Mouse (Mus musculus) v-Abl transformed pro-B cells (cell line): ENCODE measurements around the gene Pes1.
"Not testable (repeated sequence)": the region's sequence is repeated elsewhere in the genome, so short reads cannot be mapped to it uniquely, and the experiment has no call there.

Source experiments
- in situ Hi-C, 2 experiments: fragments of 400-800 bp; cut with MboI; formaldehyde crosslinking; loops; one replicate each; pipeline ENCODE4 v1.15.1; 2025; ENCODE audit not compliant: unreplicated experiment in 2 of 2

Pes1 gene

DNA sequence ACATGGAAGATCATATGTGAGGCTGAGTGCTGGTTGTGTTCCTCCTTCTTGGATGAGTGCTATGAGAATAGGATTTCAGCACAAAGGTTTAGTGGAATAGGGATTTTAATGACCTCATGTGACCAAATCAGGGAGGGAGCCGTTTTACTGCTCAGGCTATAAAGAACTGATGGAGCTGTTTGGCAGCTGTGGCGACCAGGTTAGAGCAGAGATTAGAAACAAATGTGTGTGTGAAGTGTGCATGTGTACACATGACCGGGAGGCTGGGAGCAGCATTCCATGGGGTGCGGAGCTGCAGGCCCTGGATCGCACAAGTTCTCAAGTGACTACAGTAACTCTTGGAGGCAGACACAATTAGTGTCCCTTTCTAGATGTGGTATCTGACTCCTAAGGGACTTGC lies 35.8 kb downstream of the Pes1 start:
- in situ Hi-C loops = no loop called here

DNA sequence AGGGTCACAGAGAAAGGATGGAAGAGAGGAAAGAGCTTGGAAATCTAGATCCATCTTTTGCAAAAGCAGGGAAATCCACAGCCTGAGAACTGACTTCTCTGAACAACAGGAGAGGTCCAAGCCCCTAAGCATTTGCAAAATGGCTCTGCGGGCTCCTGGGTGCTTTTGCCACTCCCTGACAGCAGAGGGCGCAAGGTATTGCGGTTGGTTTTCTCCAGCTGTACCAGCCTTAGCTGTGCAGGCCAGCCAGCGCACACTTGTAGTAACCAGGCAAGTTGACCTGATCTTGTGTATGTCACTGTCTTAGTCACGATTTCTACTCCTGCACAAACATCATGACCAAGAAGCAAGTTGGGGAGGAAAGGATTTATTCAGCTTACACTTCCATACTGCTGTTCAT lies 37.8 kb downstream of the Pes1 start:
- in situ Hi-C loops = loop anchor here (5.0 kb wide), 3 partner anchors 76 to 216 kb away; partner anchors contain the start of gene Castor1 (in 1 of the 2)

DNA sequence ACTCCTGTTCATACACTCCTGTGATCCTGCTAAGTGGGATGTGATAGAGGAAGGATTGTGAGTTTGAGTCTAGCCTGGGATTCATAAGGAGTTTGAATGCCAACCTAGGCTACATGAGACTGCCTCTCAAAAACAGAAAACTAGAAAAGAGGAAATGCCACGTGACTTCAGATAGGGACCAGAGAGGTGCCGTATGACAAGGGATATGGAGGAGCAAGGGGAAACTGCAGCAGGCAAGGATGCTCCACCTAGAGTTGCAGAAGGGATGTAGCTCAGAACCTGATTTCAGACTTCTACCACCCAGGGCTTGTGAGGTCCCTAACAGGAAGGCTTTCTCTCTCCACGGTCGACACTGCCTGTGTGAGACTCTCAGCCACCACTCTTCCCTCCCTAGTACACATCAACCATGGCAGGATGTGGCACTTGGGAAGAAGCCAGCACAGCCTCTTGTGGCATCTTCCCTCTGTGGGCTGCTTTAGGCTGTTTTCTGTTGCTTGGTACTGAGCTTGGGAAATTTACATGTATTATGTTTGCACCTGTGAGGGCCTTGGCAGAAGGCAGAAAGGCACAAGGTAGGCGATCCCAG lies 41.5 kb downstream of the Pes1 start:
- in situ Hi-C loops = no loop called here

DNA sequence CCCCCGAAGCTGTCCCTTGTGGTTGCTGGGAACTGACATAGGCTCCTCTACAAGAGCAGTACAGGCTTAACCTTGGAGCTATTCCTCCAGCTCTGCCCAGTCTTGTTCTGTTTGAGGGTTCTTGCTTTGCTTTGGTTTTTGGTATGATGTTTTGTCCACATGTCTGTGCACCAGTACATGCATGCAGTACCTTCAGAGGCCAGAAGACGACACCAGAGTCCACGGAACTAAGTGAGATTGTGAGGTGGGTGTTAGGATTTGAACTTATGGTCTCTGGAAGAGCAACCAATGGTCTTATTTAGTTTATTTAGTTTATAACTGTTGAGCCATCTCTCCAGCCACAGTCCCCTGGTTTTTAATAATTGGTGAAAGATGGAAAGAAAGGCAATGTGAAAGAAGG lies 42.7 kb downstream of the Pes1 start:
- in situ Hi-C loops = no loop called here

DNA sequence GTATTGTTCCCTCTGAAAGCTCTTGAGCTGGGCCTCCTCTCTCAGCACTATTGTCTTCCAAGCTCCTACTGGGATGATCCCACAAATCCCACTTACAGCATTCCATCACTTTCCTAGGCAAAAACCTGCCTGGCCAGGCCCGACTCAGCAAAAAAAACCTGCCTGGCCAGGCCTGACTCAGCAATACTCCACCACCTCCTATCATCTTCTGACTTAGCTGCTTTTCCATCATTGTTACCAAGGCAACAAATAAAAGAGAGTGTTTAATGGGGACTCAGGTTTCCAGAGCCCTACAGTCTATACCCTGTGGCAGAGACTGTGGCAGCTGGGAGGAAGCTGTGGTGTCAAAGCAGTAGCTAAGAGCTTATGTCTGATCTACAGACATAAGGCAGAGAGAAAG lies 48.8 kb downstream of the Pes1 start:
- in situ Hi-C loops = no loop called here

DNA sequence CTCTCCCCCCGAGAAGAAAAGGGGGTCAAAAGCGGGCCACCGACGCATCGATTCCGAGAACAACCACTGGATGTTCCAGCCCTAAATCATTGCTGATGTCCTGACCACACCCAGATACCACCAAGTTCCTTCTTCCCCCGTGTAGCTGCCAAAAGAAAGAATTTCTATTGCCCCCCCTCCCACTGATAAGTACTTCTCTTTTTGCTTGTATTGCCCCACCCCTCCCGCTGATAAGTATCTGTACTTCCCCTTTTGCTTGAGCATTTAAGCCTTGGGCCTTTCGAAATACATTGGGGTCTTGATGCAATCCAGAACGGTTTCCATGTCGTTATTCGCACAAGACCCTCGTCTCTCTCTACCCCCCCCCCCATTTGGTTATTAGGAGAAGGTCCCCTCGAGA lies 52.0 kb downstream of the Pes1 start:
- in situ Hi-C loops = not testable (repeated sequence)

DNA sequence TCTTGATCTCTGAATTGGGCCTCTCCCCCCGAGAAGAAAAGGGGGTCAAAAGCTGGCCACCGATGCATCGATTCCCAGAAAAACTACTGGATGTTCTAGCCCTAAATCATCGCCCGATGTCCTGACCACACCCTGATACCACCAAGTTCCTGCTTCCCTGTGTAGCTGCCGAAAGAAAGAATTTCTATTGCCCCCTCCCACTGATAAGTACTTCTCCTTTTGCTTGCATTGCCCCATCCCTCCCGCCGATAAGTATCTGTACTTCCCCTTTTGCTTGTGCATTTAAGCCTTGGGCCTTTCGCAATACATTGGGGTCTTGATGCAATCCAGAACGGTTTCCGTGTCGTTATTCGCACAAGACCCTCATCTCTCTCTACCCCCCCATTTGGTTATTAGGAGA lies 58.3 kb downstream of the Pes1 start:
- in situ Hi-C loops = not testable (repeated sequence)

DNA sequence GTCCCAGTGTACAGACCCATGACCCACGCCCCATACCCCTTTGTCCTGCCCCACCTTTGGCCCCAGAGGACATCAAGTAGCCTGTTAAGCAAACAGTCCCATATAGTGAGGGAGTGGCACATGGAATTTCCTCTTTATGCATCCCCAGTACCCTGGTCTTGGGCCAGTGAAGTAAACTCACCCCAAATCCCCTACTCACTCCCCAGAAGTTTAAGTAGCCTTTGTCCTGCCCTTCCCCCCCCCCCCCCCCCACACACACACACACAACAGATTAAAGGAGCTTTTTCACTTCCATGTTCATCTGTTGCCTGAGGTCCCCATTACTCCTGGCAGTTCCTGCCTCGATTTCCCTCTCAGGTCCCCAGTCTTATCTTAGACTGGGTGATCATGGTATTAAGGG lies 59.5 kb downstream of the Pes1 start:
- in situ Hi-C loops = no loop called here

DNA sequence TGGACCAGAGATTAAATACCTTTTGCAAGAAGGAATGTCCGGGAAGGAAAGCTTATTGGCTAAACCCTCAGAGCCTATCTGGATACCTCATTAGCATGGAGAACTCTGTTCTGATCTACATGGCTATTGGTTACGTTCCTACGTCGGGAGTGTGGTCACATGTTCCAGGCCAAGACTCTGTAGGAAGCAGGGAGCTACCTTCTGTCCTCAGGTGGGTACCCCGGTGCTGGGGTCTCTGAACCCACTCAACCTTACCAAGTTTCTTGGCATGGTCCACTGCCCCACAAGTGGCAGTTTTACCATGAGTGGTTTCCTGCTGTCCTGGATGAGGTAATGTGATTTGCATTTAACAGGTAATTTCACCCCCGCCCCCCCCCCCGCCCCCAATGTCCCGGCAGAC lies 63.3 kb downstream of the Pes1 start:
- in situ Hi-C loops = no loop called here

DNA sequence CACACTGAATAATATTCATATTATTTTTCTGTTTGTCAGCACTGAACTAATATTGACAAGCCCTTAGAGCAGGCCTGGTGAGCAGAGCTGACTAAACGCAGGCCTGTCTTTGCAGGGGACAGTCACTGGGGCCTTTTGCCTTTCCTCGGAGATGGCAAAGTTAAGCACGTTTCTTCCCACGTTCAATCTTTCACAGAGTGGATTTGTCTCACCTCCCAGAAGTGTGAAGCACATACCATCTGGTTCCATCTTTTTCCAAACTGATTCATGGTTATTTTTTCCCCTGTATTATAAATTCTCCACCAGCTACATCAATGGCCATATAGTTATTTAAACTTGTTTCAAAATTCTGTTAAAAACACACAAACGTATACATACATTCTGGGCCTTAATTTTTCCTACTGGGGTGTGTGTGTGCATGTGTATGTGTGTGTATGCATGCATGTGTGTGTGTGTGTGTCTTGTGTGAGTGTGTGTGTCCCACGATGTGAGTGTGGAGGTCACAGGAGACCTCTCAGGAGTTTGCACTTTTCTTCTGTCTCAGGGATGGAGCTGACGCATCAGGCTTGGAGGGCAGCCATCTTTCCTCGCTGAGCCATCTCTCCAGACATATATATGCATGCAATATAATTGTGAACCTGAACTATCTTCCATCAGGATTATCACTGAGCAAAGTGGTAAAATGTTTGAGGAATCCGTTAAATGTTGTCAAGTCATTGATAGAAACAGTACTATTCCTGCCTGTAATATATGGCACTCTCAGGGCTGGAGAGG lies 64.0 kb downstream of the Pes1 start:
- in situ Hi-C loops = no loop called here

DNA sequence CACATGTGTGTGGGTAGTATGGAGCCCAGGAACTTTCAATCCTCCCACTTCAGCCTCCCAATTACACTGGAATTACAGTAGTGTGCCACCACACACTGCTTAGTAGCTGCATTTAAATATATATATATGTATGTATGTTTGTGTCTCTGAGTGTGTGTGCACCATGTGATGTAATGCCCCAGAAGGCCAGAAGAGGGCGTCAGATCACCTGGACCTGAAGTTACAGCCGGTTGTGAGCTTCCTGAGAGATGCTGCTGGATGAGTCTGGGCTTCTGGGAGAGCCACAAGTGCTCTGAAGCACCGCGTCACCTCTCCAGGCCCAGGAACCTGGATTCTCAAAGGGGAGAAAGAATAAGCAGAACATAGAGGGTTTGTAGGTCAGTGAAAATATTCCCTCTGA lies 65.6 kb downstream of the Pes1 start:
- in situ Hi-C loops = no loop called here
